ENCODE assay signal across 11 mouse cellular contexts in genomic region chr11:107276337-107276736, GRCm38 (mm10).
DNase-seq lines count a peak whose midpoint lies in the region; ATAC-seq and TF ChIP-seq lines count a peak whose summit lies in the region.
"Had no signal": no experiment of that assay in that cellular context is flagged by ENCODE, and none has a peak within 500 bp of the region (broad histone marks: within the 10 kb centered on the region; RNA-seq: fewer than 3 reads in every experiment).

No protein-coding gene starts in this region.

- H3K27ac ChIP-seq in kidney, postnatal 0 days = no peak overlapping the region
- peak overlapping the region; percentile 23 for H3K27ac ChIP-seq in ES-Bruce4 (ENCODE audit: insufficient read depth, low read length)
- 0 out of 2 replicates have a peak overlapping the region, but pooled peaks have one; percentile 39 for H3K27ac ChIP-seq in liver, postnatal 0 days (ENCODE audit: low read depth)
- no peak overlapping the region for H3K27ac ChIP-seq in kidney, embryonic 16.5 days (ENCODE audit: low read length)
- H3K27ac ChIP-seq: heart, embryonic 13.5 days; hindbrain, embryonic 13.5 days; limb, embryonic 15.5 days had no signal

- H3K36me3 ChIP-seq in kidney, postnatal 0 days (ENCODE audit: insufficient read depth, low read length) = no peaks in the 10 kb centered on the region
- H3K36me3 ChIP-seq in ES-Bruce4 (ENCODE audit: control insufficient read depth, insufficient read depth, low read length, poor library complexity, severe bottlenecking) = no peaks in the 10 kb centered on the region
- H3K36me3 ChIP-seq in liver, postnatal 0 days (replicated peaks; ENCODE audit: insufficient read depth, low read length) = no peaks in the 10 kb centered on the region
- no peaks in the 10 kb centered on the region for H3K36me3 ChIP-seq in kidney, embryonic 16.5 days (ENCODE audit: insufficient read depth, low read length)
- H3K36me3 ChIP-seq: forebrain, embryonic 10.5 days; heart, embryonic 13.5 days; hindbrain, embryonic 13.5 days; limb, embryonic 15.5 days had no signal

- no peak overlapping the region for H3K4me2 ChIP-seq in kidney, postnatal 0 days (ENCODE audit: low read length)
- no peak overlapping the region for H3K4me2 ChIP-seq in liver, postnatal 0 days (ENCODE audit: low read depth, low read length)
- no peak overlapping the region for H3K4me2 ChIP-seq in kidney, embryonic 16.5 days (replicated peaks; ENCODE audit: low read depth, low read length)
- H3K4me2 ChIP-seq: heart, embryonic 13.5 days; hindbrain, embryonic 13.5 days; limb, embryonic 15.5 days had no signal

- no peak overlapping the region for H3K4me3 ChIP-seq in kidney, postnatal 0 days (replicated peaks; ENCODE audit: low read depth, low read length)
- H3K4me3 ChIP-seq in ES-Bruce4 (ENCODE audit: low read depth, low read length) = no peak overlapping the region
- no peak overlapping the region for H3K4me3 ChIP-seq in liver, postnatal 0 days (ENCODE audit: low read depth, low read length)
- no peak overlapping the region for H3K4me3 ChIP-seq in kidney, embryonic 16.5 days (ENCODE audit: low read length)
- H3K4me3 ChIP-seq: forebrain, embryonic 10.5 days; heart, embryonic 13.5 days; hindbrain, embryonic 13.5 days; limb, embryonic 15.5 days had no signal

- no peak overlapping the region for H3K9ac ChIP-seq in kidney, postnatal 0 days (ENCODE audit: low read depth, low read length)
- H3K9ac ChIP-seq in ES-Bruce4 (ENCODE audit: low read depth, poor library complexity, severe bottlenecking) = no peak overlapping the region
- H3K9ac ChIP-seq in liver, postnatal 0 days (replicated peaks) = no peak overlapping the region
- no peak overlapping the region for H3K9ac ChIP-seq in kidney, embryonic 16.5 days (replicated peaks; ENCODE audit: low read length)
- H3K9ac ChIP-seq: heart, embryonic 13.5 days; hindbrain, embryonic 13.5 days; limb, embryonic 15.5 days had no signal

- no peaks in the 10 kb centered on the region for H3K27me3 ChIP-seq in kidney, postnatal 0 days (ENCODE audit: insufficient read depth, low read length)
- no peaks in the 10 kb centered on the region for H3K27me3 ChIP-seq in ES-Bruce4 (ENCODE audit: control insufficient read depth, insufficient read depth, low read length, poor library complexity, severe bottlenecking)
- no peaks in the 10 kb centered on the region for H3K27me3 ChIP-seq in liver, postnatal 0 days (ENCODE audit: insufficient read depth, low read length)
- H3K27me3 ChIP-seq in kidney, embryonic 16.5 days (ENCODE audit: insufficient read depth, low read length) = no peaks in the 10 kb centered on the region
- H3K27me3 ChIP-seq: heart, embryonic 13.5 days; hindbrain, embryonic 13.5 days; limb, embryonic 15.5 days had no signal

- no peaks in the 10 kb centered on the region for H3K9me3 ChIP-seq in kidney, postnatal 0 days (replicated peaks; ENCODE audit: low read length)
- H3K9me3 ChIP-seq in ES-Bruce4 (replicated peaks; ENCODE audit: control insufficient read depth, insufficient read depth, low read length, poor library complexity, severe bottlenecking) = no peaks in the 10 kb centered on the region
- H3K9me3 ChIP-seq in liver, postnatal 0 days (ENCODE audit: low read length) = no peaks in the 10 kb centered on the region
- H3K9me3 ChIP-seq in kidney, embryonic 16.5 days (ENCODE audit: low read length) = no peaks in the 10 kb centered on the region
- H3K9me3 ChIP-seq: forebrain, embryonic 10.5 days; heart, embryonic 13.5 days; hindbrain, embryonic 13.5 days; limb, embryonic 15.5 days had no signal

- no peak for DNase-seq in kidney, postnatal 0 days (ENCODE audit: low spot score)
- no peak for DNase-seq in kidney, postnatal 10 days
- peak; percentile 32 for DNase-seq in R1 (ENCODE audit: low read depth, low spot score)
- no peak for DNase-seq in liver, postnatal 0 days
- DNase-seq in ovary, postnatal 10 days (ENCODE audit: low spot score) = no peak

- WGBS in kidney, postnatal 0 days = 66% methylated on average over 3 of the region's 3 CpGs
- 68% methylated on average over 3 of the region's 3 CpGs for WGBS in liver, postnatal 0 days (ENCODE audit: insufficient replicate concordance)
- 71% methylated on average over 3 of the region's 3 CpGs for WGBS in kidney, embryonic 16.5 days

- ATAC-seq in kidney, postnatal 0 days (replicated peaks; ENCODE audit: low FRiP score, low read depth) = peak; percentile 53
- ATAC-seq in liver, postnatal 0 days = no peak
- ATAC-seq in kidney, embryonic 16.5 days (ENCODE audit: low FRiP score, low TSS enrichment) = no peak

- peaks cover 15% of the 10 kb centered on the region for H3K4me1 ChIP-seq in kidney, postnatal 0 days (replicated peaks; ENCODE audit: insufficient read depth, low read length)
- H3K4me1 ChIP-seq in ES-Bruce4 (ENCODE audit: control insufficient read depth, insufficient read depth, low read length) = peaks cover 6% of the 10 kb centered on the region
- peaks cover 33% of the 10 kb centered on the region for H3K4me1 ChIP-seq in liver, postnatal 0 days (ENCODE audit: insufficient read depth)
- H3K4me1 ChIP-seq in kidney, embryonic 16.5 days (ENCODE audit: insufficient read depth, low read length) = peaks cover 7% of the 10 kb centered on the region

- no peak; the same call in 1 of the 2 replicates for TF ChIP-seq CTCF in kidney, postnatal 0 days (IDR thresholded peaks at IDR 0.05; ENCODE audit: low read depth)
- peak; percentile 51 for TF ChIP-seq CTCF in ES-Bruce4 (IDR thresholded peaks at IDR 0.05; ENCODE audit: low read depth, low read length)
- TF ChIP-seq CTCF in liver, postnatal 0 days (IDR thresholded peaks at IDR 0.05; ENCODE audit: low read depth) = peak; percentile 24

- TF ChIP-seq EP300 in ES-Bruce4 (IDR thresholded peaks at IDR 0.05; ENCODE audit: insufficient read depth, low read depth, low read length) = no peak
- no peak for TF ChIP-seq EP300 in liver, postnatal 0 days (IDR thresholded peaks at IDR 0.05; ENCODE audit: low read depth)

- TF ChIP-seq POLR2A in ES-Bruce4 (IDR thresholded peaks at IDR 0.05; ENCODE audit: insufficient read depth, low read length) = no peak

Comparison
In these comparisons a context has a peak if more than half of its experiments do, and no peak if none do; other contexts are left out.
1. H3K27ac ChIP-seq: peak in ES-Bruce4 (single experiment) and liver, postnatal 0 days (single experiment); none in kidney, postnatal 0 days (single experiment) and kidney, embryonic 16.5 days (single experiment).